Mouse (Mus musculus) heart, embryonic 11.5 days (tissue): ENCODE data around the gene Eri2. TPM values are rescaled to one million over a fixed set of nuclear protein-coding genes. Genes with fewer than 3 reads are reported as not detected.

Experiments used
- ATAC-seq: fragments of 200-750 bp; cut with Nextera tagmentation; replicated peaks from 2 replicates; pipeline ENCODE4 v1.8.0; 2017; ENCODE audit warnings: moderate library complexity; ENCODE audit not compliant: insufficient number of reproducible peaks, low FRiP score, low TSS enrichment
- H3K27ac ChIP-seq: fragments of 300-500 bp; sonication (generic); 2 replicates; pipeline ENCODE4 v1.5.1; 2014; ENCODE audit warnings: mild to moderate bottlenecking, low read depth, low read length
- H3K27me3 ChIP-seq: fragments of 300-500 bp; sonication (generic); 2 replicates; pipeline ENCODE4 v1.6.1; 2014; ENCODE audit warnings: mild to moderate bottlenecking, low read length, mixed read lengths; ENCODE audit not compliant: control insufficient read depth, insufficient read depth
- H3K36me3 ChIP-seq: fragments of 300-500 bp; sonication (generic); 2 replicates; pipeline ENCODE4 v1.6.1; 2014; ENCODE audit warnings: mild to moderate bottlenecking, low read length, moderate library complexity, mixed read lengths; ENCODE audit not compliant: control insufficient read depth, insufficient read depth
- H3K4me1 ChIP-seq: fragments of 300-500 bp; sonication (generic); 2 replicates; pipeline ENCODE4 v1.6.1; 2014; ENCODE audit warnings: low read length; ENCODE audit not compliant: control insufficient read depth, insufficient read depth
- H3K4me2 ChIP-seq: fragments of 300-500 bp; sonication (generic); 2 replicates; pipeline ENCODE4 v1.6.1; 2014; ENCODE audit warnings: mild to moderate bottlenecking, moderate library complexity
- H3K4me3 ChIP-seq: fragments of 300-500 bp; sonication (generic); 2 replicates; pipeline ENCODE4 v1.5.1; 2014; ENCODE audit warnings: low read depth, low read length
- H3K9ac ChIP-seq: fragments of 300-500 bp; sonication (generic); 2 replicates; pipeline ENCODE4 v1.6.1; 2014; ENCODE audit warnings: mild to moderate bottlenecking, low read depth, low read length, moderate library complexity
- H3K9me3 ChIP-seq: fragments of 300-500 bp; sonication (generic); replicated peaks from 2 replicates; pipeline ENCODE4 v1.6.1; 2016; ENCODE audit warnings: low read length; ENCODE audit not compliant: control insufficient read depth
- WGBS: fragments of 180-500 bp; shearing (Covaris S2); extraction: QIAGEN DNeasy Blood & Tissue Kit; methylation state at CpG from one replicate; pipeline ENCODE4 v1.1.7; 2014; ENCODE audit not compliant: insufficient replicate concordance; 5-methylcytosine and 5-hydroxymethylcytosine counted together
- polyA plus RNA-seq: library from polyadenylated mRNA; unstranded; fragments of >200 nt; fragmentation: Nextera tagmentation; extraction: Ambion mirVana; gene quantifications from 2 replicates; pipeline ENCODE4 v1.2.1, GENCODE M21; 2014

Gene Eri2
- polyA plus RNA-seq, 1 experiment from 2014 or later, result 16.3 TPM

DNA sequence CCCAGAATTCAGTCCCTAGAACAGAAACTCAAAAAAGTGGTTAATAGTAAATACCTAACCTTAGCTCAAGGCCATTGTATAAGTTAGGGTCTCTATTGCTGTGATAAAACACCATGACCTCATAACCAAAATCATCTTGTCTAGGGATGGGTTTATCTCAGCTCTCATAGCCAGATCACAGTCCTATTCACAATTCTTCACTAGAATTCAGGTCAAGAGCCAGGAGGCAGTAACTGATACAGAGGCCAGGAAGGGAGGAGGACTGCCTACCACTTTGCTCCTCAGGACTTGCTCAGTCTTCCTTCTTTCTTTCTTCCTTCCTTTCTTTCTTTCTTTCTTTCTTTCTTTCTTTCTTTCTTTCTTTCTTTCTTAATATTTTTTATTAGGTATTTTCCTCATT is 1.5 kb upstream of the Eri2 start:
- Histone ChIP-seq H3K9me3 (no peaks in the 10 kb centered on the region), H3K9ac (peak overlapping the region; percentile 16; the same call in 1 of the 2 replicates), H3K4me3 (peak overlapping the region; percentile 21), H3K27ac (no peak overlapping the region), H3K4me1 (no peaks in the 10 kb centered on the region), H3K36me3 (no peaks in the 10 kb centered on the region), H3K27me3 (no peaks in the 10 kb centered on the region), H3K4me2 (peak overlapping the region; percentile 47)
- no peak for ATAC-seq

DNA sequence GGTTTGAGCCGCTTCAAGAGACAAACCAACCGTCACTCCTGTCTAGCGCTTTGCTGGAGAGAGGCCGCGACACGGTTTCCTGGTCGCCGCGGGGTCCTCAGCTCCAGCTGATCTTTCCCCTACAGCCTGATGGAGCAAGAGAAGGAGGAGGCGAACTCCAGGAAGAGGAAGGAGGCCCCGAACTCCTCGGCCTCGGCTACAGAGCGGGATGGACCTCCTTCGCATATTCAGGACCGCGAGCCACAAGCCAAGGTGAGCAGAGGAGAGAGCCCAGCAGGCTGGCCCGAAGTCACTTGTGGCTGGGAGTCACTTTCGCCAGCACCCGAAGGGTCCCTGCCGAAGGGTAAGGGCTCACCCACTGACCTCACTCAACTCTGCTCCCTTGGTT is 387 bp upstream of the Eri2 start:
- peak; percentile 71 for ATAC-seq
- Histone ChIP-seq H3K4me1 (no peaks in the 10 kb centered on the region), H3K36me3 (peaks cover 8% of the 10 kb centered on the region), H3K27me3 (no peaks in the 10 kb centered on the region), H3K9ac (peak overlapping the region; percentile 89), H3K4me3 (peak overlapping the region; percentile 86), H3K27ac (peak overlapping the region; percentile 85), H3K9me3 (no peaks in the 10 kb centered on the region), H3K4me2 (peak overlapping the region; percentile 69)
- WGBS, result 0% methylated on average over 21 of the region's 21 CpGs

DNA sequence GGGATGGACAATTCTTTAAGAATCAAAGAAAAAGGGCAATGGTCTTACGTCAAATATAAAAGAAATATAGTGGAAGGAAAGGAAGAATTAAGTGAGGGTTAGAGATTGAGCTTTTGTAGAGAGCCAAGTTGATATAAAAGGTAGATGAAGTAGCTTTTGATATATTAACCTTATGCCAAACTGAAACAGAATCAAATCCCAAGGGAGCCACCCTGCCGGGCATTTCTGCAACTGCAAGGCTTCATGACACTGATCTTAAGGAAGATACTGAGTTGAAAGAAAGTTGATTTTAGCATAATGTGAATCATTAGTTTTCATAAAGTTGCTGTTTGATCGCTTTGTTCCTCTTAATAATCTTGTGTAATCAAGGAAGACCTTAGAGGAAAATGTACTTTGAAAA is 4.8 kb downstream of the Eri2 start:
- no peak overlapping the region for H3K4me2 ChIP-seq
- peaks cover 18% of the 10 kb centered on the region for H3K36me3 ChIP-seq
- no peak for ATAC-seq
- no peak overlapping the region for H3K27ac ChIP-seq
- no peaks in the 10 kb centered on the region for H3K9me3 ChIP-seq
- no peaks in the 10 kb centered on the region for H3K27me3 ChIP-seq
- no peak overlapping the region for H3K4me3 ChIP-seq
- WGBS, result 86% methylated on average over 3 of the region's 3 CpGs
- H3K4me1 ChIP-seq, result no peaks in the 10 kb centered on the region
- no peak overlapping the region for H3K9ac ChIP-seq

DNA sequence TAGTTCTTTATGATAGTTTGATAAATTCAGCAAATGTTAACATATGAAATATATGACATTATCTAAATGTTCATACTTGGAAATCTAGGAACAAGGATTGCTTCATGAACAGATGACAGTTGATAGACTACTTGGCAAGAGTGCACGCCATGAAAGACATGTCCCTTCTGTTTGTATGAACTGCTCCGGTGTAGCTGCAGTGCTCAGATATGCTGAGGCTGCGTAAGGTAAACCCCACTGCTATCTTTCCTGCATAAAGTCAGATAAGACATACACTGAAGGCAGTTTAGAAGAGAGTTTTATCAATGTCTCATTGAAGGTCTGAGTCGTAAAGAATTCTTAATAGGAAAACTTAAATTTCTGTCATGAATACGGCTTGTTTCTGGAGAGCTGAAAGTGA is 8.9 kb downstream of the Eri2 start:
- no peak overlapping the region for H3K9ac ChIP-seq
- WGBS, result 79% methylated on average over 5 of the region's 5 CpGs
- ATAC-seq, result no peak
- H3K27me3 ChIP-seq, result no peaks in the 10 kb centered on the region
- H3K9me3 ChIP-seq, result no peaks in the 10 kb centered on the region
- H3K27ac ChIP-seq, result no peak overlapping the region
- no peak overlapping the region for H3K4me2 ChIP-seq
- H3K4me3 ChIP-seq, result no peak overlapping the region
- peaks cover 16% of the 10 kb centered on the region for H3K36me3 ChIP-seq
- H3K4me1 ChIP-seq, result no peaks in the 10 kb centered on the region

DNA sequence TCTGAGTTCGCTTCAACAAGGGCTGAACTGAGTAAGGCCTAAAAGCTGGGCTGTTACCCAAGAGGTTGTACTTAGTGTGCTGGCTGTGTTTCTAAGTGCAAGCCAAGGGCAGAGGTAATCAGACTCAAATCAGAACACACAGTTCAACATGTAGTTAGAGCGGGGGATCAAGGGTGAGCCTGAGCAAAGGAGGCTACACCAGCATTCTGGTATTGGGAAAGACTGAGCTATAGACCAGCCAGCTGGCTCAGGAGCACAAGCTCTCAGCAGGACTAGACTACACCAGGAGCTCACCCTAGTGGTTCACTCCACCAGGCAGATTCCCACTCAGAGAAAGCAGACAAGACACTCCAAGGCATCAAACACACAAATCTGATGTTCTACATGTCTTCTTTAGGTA is 10.4 kb downstream of the Eri2 start:
- no peak overlapping the region for H3K27ac ChIP-seq
- no peak overlapping the region for H3K4me2 ChIP-seq
- H3K9me3 ChIP-seq, result no peaks in the 10 kb centered on the region
- 93% methylated on average over 2 of the region's 2 CpGs for WGBS
- no peak overlapping the region for H3K4me3 ChIP-seq
- no peaks in the 10 kb centered on the region for H3K4me1 ChIP-seq
- peaks cover 10% of the 10 kb centered on the region; the same call in 1 of the 2 replicates for H3K36me3 ChIP-seq
- no peak overlapping the region for H3K9ac ChIP-seq
- ATAC-seq, result no peak
- H3K27me3 ChIP-seq, result no peaks in the 10 kb centered on the region

DNA sequence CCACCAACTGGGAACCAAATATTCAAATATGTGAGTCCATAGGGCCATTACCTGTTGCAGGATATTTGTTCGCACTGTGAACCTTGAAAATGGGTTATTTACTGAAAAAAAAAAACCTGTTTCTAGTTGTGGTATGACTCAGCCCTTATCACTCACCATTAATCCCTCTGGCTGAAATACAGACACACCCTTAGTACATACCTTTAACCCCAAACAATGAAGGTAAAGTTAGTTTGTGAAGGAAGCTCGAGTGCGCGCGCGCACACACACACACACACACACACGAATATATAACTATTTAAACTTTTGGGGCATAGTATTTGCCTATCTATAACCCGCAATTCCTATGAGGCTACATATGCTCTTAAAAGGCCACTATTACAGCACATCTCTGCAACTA is 24.0 kb downstream of the Eri2 start:
- H3K27me3 ChIP-seq, result no peaks in the 10 kb centered on the region
- no peaks in the 10 kb centered on the region for H3K36me3 ChIP-seq
- H3K9me3 ChIP-seq, result no peaks in the 10 kb centered on the region
- H3K9ac ChIP-seq, result no peak overlapping the region
- no peak overlapping the region for H3K4me3 ChIP-seq
- no peak for ATAC-seq
- 92% methylated on average over 8 of the region's 8 CpGs for WGBS
- no peak overlapping the region for H3K27ac ChIP-seq
- no peaks in the 10 kb centered on the region for H3K4me1 ChIP-seq
- no peak overlapping the region for H3K4me2 ChIP-seq

DNA sequence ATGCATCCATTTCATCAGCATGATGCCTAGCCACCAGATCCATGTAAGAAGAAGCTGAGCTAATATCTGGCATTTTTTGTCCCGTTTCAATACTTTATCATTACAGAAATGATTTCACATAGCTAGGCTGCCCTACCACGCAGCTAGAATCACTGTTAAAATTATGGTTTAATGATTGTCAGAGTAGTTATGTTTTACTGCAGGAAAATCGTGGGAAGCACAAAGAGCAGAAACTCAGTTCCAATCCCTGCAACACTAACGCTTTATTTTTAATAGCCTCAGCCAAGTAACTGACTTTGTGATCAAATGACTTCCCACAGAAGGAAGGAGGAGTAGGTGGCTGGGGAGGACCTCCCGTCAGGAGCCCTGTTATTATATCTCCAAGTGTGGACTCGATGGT is 26.9 kb downstream of the Eri2 start:
- Histone ChIP-seq H3K9me3 (no peaks in the 10 kb centered on the region), H3K4me2 (no peak overlapping the region), H3K4me1 (no peaks in the 10 kb centered on the region), H3K27ac (no peak overlapping the region), H3K36me3 (no peaks in the 10 kb centered on the region), H3K9ac (no peak overlapping the region), H3K4me3 (no peak overlapping the region), H3K27me3 (no peaks in the 10 kb centered on the region)
- WGBS, result 77% methylated on average over 6 of the region's 6 CpGs
- ATAC-seq, result no peak

DNA sequence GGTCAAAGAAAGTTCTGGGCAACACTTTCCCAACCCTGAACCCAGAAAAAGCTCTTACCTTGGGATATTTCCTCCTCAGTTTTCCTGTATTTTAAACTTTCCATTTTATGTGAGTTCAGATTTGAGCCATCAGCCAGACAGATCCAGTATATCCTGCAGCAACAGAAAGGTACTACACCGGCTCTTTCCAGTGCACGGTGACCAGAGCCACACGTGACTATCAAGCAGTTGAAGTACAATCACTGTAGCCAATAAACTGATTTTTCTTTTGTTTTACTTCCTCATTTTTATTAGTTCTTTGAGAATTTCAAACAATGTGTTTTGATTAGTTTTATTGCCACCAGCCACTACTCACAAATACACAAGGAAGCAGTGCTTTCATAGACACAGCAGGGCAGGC is 29.5 kb downstream of the Eri2 start:
- Histone ChIP-seq H3K4me1 (no peaks in the 10 kb centered on the region), H3K27me3 (no peaks in the 10 kb centered on the region), H3K36me3 (no peaks in the 10 kb centered on the region), H3K27ac (no peak overlapping the region), H3K4me3 (no peak overlapping the region), H3K9me3 (no peaks in the 10 kb centered on the region), H3K9ac (no peak overlapping the region), H3K4me2 (no peak overlapping the region)
- no peak for ATAC-seq
- WGBS, result 95% methylated on average over 3 of the region's 3 CpGs

DNA sequence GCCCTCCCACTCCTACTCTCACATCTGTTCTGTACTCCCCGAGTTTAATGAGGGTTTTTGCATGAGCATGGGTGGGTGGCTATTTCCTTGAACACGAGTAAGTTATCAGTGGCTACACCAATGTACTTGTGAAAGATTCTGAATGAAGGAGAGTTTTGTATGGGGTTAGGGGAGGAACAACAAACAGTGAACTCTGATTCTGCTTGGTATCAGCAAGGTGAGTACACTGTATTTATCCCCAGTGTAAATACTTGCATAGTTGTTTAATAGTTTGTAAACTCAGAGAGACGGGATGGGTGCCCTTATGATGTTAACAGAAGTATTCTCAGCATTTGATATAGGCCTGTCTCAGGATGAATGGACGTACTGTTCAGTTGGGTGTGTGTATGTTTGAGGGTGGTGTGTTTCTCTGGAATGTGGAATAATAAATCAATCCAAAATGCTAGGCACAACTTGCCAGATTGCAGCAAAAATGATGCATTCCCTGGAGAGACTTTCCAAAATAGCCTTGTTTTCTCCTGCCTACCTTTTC is 31.6 kb downstream of the Eri2 start:
- Histone ChIP-seq H3K9me3 (no peaks in the 10 kb centered on the region), H3K4me3 (no peak overlapping the region), H3K4me1 (no peaks in the 10 kb centered on the region), H3K36me3 (no peaks in the 10 kb centered on the region), H3K4me2 (no peak overlapping the region), H3K9ac (no peak overlapping the region), H3K27ac (no peak overlapping the region), H3K27me3 (no peaks in the 10 kb centered on the region)
- ATAC-seq, result no peak
- WGBS, result 58% methylated on average over 4 of the region's 4 CpGs
